Mouse (Mus musculus) liver, embryonic 14 days (tissue): ENCODE data around the gene Trmt10a. TPM values are rescaled to one million over a fixed set of nuclear protein-coding genes. Genes with fewer than 3 reads are reported as not detected.

ENCODE experiments used
- polyA plus RNA-seq: library from polyadenylated mRNA; depleted of rRNA; stranded (reverse); fragments of >200 nt; gene quantifications from 2 replicates; pipeline ENCODE4 v1.2.3, GENCODE M21; 2012; rRNA removed

The Trmt10a gene
- 4.1 and 4.2 TPM in 2 replicates for polyA plus RNA-seq

GRCm38 (mm10) chr3:138143315-138144059 is at the start of gene Trmt10a:
TSS of gene Trmt10a (plus strand) at chr3:138143448.

GRCm38 (mm10) chr3:138144642-138145171 is 1.5 kb downstream of the Trmt10a start, which contains the start of gene Mttp:
TSS of gene Mttp (minus strand) at chr3:138144968.

GRCm38 (mm10) chr3:138193683-138194302 is 50.5 kb downstream of the Trmt10a start, which contains the start of gene 4930579F01Rik:
TSS of gene 4930579F01Rik (minus strand) at chr3:138193825.

Other genes with a start within 250 kb of the Trmt10a start
- gene Lamtor3, start 224.9 kb upstream of the Trmt10a start, polyA plus RNA-seq: 34.6 and 39.1 TPM in 2 replicates
- 8.5 and 9.9 TPM in 2 replicates for gene Dapp1, start 161.9 kb upstream of the Trmt10a start, polyA plus RNA-seq
- gene 1110002E22Rik, start 78.4 kb upstream of the Trmt10a start, polyA plus RNA-seq: 0.03 and 0.06 TPM in 2 replicates
- 0.01 TPM in 1 of 2 replicates, not detected in the other for gene Gm5105, start 76.1 kb upstream of the Trmt10a start, polyA plus RNA-seq
- 16.3 and 18.8 TPM in 2 replicates for gene Mttp, start 1.5 kb downstream of the Trmt10a start, polyA plus RNA-seq
- not detected in 2 replicates for gene 4930579F01Rik, start 50.4 kb downstream of the Trmt10a start, polyA plus RNA-seq
- 0.05 and 0.12 TPM in 2 replicates for gene Adh7, start 74.3 kb downstream of the Trmt10a start, polyA plus RNA-seq
- gene Adh1, start 117.5 kb downstream of the Trmt10a start, polyA plus RNA-seq: 3.1 and 3.5 TPM in 2 replicates
- not detected in 2 replicates for gene Adh6a, start 169.8 kb downstream of the Trmt10a start, polyA plus RNA-seq
- 0.18 and 0.21 TPM in 2 replicates for gene Adh6b, start 198.3 kb downstream of the Trmt10a start, polyA plus RNA-seq